Mouse (Mus musculus) ES-Bruce4 (cell line): Measurements from ENCODE around the gene Chchd6. TPM values are rescaled to one million over a fixed set of nuclear protein-coding genes. Genes with fewer than 3 reads are reported as not detected.

Experiments used
- H3K27ac ChIP-seq: 2 replicates; pipeline ENCODE4 v1.5.1; 2012; ENCODE audit warnings: low read length, inconsistent platforms; ENCODE audit not compliant: insufficient read depth
- H3K27me3 ChIP-seq: 2 replicates; pipeline ENCODE4 v1.6.1; 2012; ENCODE audit warnings: mild to moderate bottlenecking, low read length, inconsistent platforms; ENCODE audit not compliant: control insufficient read depth, poor library complexity, insufficient read depth, severe bottlenecking
- H3K36me3 ChIP-seq: 2 replicates; pipeline ENCODE4 v1.6.1; 2012; ENCODE audit warnings: inconsistent platforms, mild to moderate bottlenecking, low read length, moderate library complexity; ENCODE audit not compliant: control insufficient read depth, poor library complexity, insufficient read depth, severe bottlenecking
- H3K4me1 ChIP-seq: one replicate; pipeline ENCODE4 v1.8.1; 2011; ENCODE audit warnings: low read length; ENCODE audit not compliant: control insufficient read depth, insufficient read depth
- H3K4me3 ChIP-seq: 2 replicates; pipeline ENCODE4 v1.5.1; 2011; ENCODE audit warnings: low read depth, mild to moderate bottlenecking, low read length
- H3K9ac ChIP-seq: 2 replicates; pipeline ENCODE4 v1.6.1; 2012; ENCODE audit warnings: low read depth, mild to moderate bottlenecking, inconsistent platforms; ENCODE audit not compliant: poor library complexity, severe bottlenecking
- H3K9me3 ChIP-seq: replicated peaks from 2 replicates; pipeline ENCODE4 v1.6.1; 2012; ENCODE audit warnings: mild to moderate bottlenecking, low read length, inconsistent platforms; ENCODE audit not compliant: control insufficient read depth, poor library complexity, insufficient read depth, severe bottlenecking
- CTCF ChIP-seq: IDR thresholded peaks from one replicate; pipeline ENCODE4 v1.8.1; 2011; ENCODE audit warnings: low read depth, low read length
- EP300 ChIP-seq: IDR thresholded peaks from 2 replicates; pipeline ENCODE4 v1.6.1; 2011; ENCODE audit warnings: low read depth, low read length; ENCODE audit not compliant: insufficient read depth
- POLR2A ChIP-seq: IDR thresholded peaks from one replicate; pipeline ENCODE4 v1.8.1; 2011; ENCODE audit warnings: low read length; ENCODE audit not compliant: insufficient read depth
- polyA plus RNA-seq: library from polyadenylated mRNA; stranded (reverse); fragments of >200 nt; gene quantifications from 2 replicates; pipeline ENCODE4 v1.2.4, GENCODE M21; 2011; ENCODE audit warnings: low read depth; ENCODE audit not compliant: missing spikeins, insufficient read depth, insufficient read length

Chchd6 gene
- polyA plus RNA-seq, 1 experiment = 10.1 TPM

- Histone ChIP-seq H3K4me1 (peaks cover under 1% of the 10 kb centered on the region), H3K27me3 (no peaks in the 10 kb centered on the region), H3K9me3 (no peaks in the 10 kb centered on the region), H3K4me3 (no peak overlapping the region), H3K27ac (no peak overlapping the region), H3K36me3 (no peaks in the 10 kb centered on the region), H3K9ac (no peak overlapping the region)
- no peak for TF ChIP-seq POLR2A
- TF ChIP-seq CTCF = no peak
- TF ChIP-seq EP300 = no peak
These were observed 190.5 kb downstream of the Chchd6 start for GRCm38 (mm10) chr6:89404964-89405363.

GRCm38 (mm10) chr6:89403257-89404225 is 191.9 kb downstream of the Chchd6 start:
- no peaks in the 10 kb centered on the region for H3K4me1 ChIP-seq
- no peak overlapping the region for H3K27ac ChIP-seq
- no peaks in the 10 kb centered on the region for H3K36me3 ChIP-seq
- H3K4me3 ChIP-seq = no peak overlapping the region
- H3K27me3 ChIP-seq = no peaks in the 10 kb centered on the region
- no peak for TF ChIP-seq POLR2A
- H3K9me3 ChIP-seq = no peaks in the 10 kb centered on the region
- H3K9ac ChIP-seq = no peak overlapping the region

- H3K36me3 ChIP-seq = no peaks in the 10 kb centered on the region
- H3K4me1 ChIP-seq = no peaks in the 10 kb centered on the region
- TF ChIP-seq EP300 = no peak
- TF ChIP-seq CTCF = no peak
- TF ChIP-seq POLR2A = no peak
- H3K9ac ChIP-seq = no peak overlapping the region
- no peak overlapping the region for H3K4me3 ChIP-seq
- H3K9me3 ChIP-seq = no peaks in the 10 kb centered on the region
- H3K27ac ChIP-seq = no peak overlapping the region
- no peaks in the 10 kb centered on the region for H3K27me3 ChIP-seq
These were observed 193.0 kb downstream of the Chchd6 start for GRCm38 (mm10) chr6:89402406-89402805.

- Histone ChIP-seq H3K27ac (no peak overlapping the region), H3K9ac (no peak overlapping the region), H3K36me3 (no peaks in the 10 kb centered on the region), H3K9me3 (no peaks in the 10 kb centered on the region), H3K27me3 (no peaks in the 10 kb centered on the region), H3K4me1 (no peaks in the 10 kb centered on the region), H3K4me3 (no peak overlapping the region)
- TF ChIP-seq EP300 (no peak), POLR2A (no peak), CTCF (no peak)
These were observed 195.9 kb downstream of the Chchd6 start for GRCm38 (mm10) chr6:89399564-89399963.

GRCm38 (mm10) chr6:89397919-89398318 is 197.5 kb downstream of the Chchd6 start:
- no peak overlapping the region for H3K4me3 ChIP-seq
- no peaks in the 10 kb centered on the region for H3K27me3 ChIP-seq
- no peaks in the 10 kb centered on the region for H3K36me3 ChIP-seq
- no peak overlapping the region for H3K9ac ChIP-seq
- H3K9me3 ChIP-seq = no peaks in the 10 kb centered on the region
- TF ChIP-seq EP300 = no peak
- TF ChIP-seq POLR2A = no peak
- TF ChIP-seq CTCF = no peak
- H3K27ac ChIP-seq = no peak overlapping the region
- H3K4me1 ChIP-seq = no peaks in the 10 kb centered on the region

- Histone ChIP-seq H3K27me3 (no peaks in the 10 kb centered on the region), H3K4me1 (no peaks in the 10 kb centered on the region), H3K36me3 (no peaks in the 10 kb centered on the region), H3K9me3 (no peaks in the 10 kb centered on the region), H3K4me3 (no peak overlapping the region), H3K27ac (no peak overlapping the region), H3K9ac (no peak overlapping the region)
- TF ChIP-seq POLR2A = no peak
- TF ChIP-seq CTCF = no peak
- TF ChIP-seq EP300 = no peak
These were observed 201.6 kb downstream of the Chchd6 start for GRCm38 (mm10) chr6:89393820-89394219.
